Mouse (Mus musculus): Measurements from ENCODE around the gene Mnt.

GRCm38 (mm10) chr11:74857756-74858155 is 27.0 kb downstream of the Mnt start:
- TF ChIP-seq CTCF (IDR thresholded peaks at IDR 0.05; ENCODE audit: low read depth) (no peak), EP300 (optimal IDR thresholded peaks at IDR 0.05) (no peak)

Data from stomach, postnatal 0 days (tissue).